Mouse (Mus musculus) adrenal gland, postnatal 4 days (tissue): ENCODE data around the gene Ngef. TPM values are rescaled to one million over a fixed set of nuclear protein-coding genes. Genes with fewer than 3 reads are reported as not detected.
"Not testable (repeated sequence)": the region's sequence is repeated elsewhere in the genome, so short reads cannot be mapped to it uniquely, and the experiment has no call there.

Experiments used
- DNase-seq, 2 experiments: peaks; one replicate each; pipeline ENCODE4 v3.0.0; 2021 to 2022; ENCODE audit warnings: low spot score in 2 of 2, mixed read lengths in 2 of 2
- total RNA-seq, 2 experiments: library from RNA; stranded (reverse); gene quantifications; 2 replicates each; pipeline ENCODE4 v1.2.3; 2021

Ngef gene
- total RNA-seq, 2 experiments from 2014 or later, result 2.0 to 2.2 TPM

- no peak for DNase-seq
These were observed 91.1 kb downstream of the Ngef start for GRCm38 (mm10) chr1:87482546-87482945.

GRCm38 (mm10) chr1:87475076-87475895, 98.4 kb downstream of the Ngef start:
- no peak for DNase-seq

- DNase-seq, result no peak
These were observed 101.1 kb downstream of the Ngef start for GRCm38 (mm10) chr1:87472576-87472975.

GRCm38 (mm10) chr1:87471914-87472313, 101.8 kb downstream of the Ngef start:
- no peak for DNase-seq

- DNase-seq, result not testable (repeated sequence)
These were observed 103.7 kb downstream of the Ngef start, which contains the start of gene Snorc for GRCm38 (mm10) chr1:87469971-87470370. Gene Snorc, plus strand, starts transcription at chr1:87470271.

GRCm38 (mm10) chr1:87468321-87468720, 105.3 kb downstream of the Ngef start:
- DNase-seq, result no peak

- DNase-seq, result no peak
These were observed 106.2 kb downstream of the Ngef start for GRCm38 (mm10) chr1:87467469-87467868.

- DNase-seq, result not testable (repeated sequence)
These were observed 113.8 kb downstream of the Ngef start for GRCm38 (mm10) chr1:87459856-87460255.

- DNase-seq, result no peak
These were observed 115.6 kb downstream of the Ngef start for GRCm38 (mm10) chr1:87458045-87458444.

- DNase-seq, result no peak
These were observed 117.2 kb downstream of the Ngef start for GRCm38 (mm10) chr1:87456425-87456824.

GRCm38 (mm10) chr1:87449432-87449831, 124.2 kb downstream of the Ngef start:
- DNase-seq, result no peak

- no peak for DNase-seq
These were observed 126.2 kb downstream of the Ngef start for GRCm38 (mm10) chr1:87447183-87448104.

GRCm38 (mm10) chr1:87436583-87436982, 137.1 kb downstream of the Ngef start:
- no peak for DNase-seq

GRCm38 (mm10) chr1:87435125-87435524, 138.5 kb downstream of the Ngef start:
- no peak for DNase-seq

Other genes with a start within 250 kb of the Ngef start
- 10 to 100 TPM; 73.9 to 84.0 TPM for gene Gigyf2, start 246.9 kb downstream of the Ngef start, total RNA-seq
- gene Kcnj13, start 179.1 kb downstream of the Ngef start, total RNA-seq, result not detected
- not detected for gene Snorc, start 103.6 kb downstream of the Ngef start, total RNA-seq
- under 1 TPM; 0.22 to 0.23 TPM for gene Neu2, start 64.0 kb downstream of the Ngef start, total RNA-seq
- gene Inpp5d, start 46.4 kb upstream of the Ngef start, total RNA-seq, result 10 to 100 TPM; 21.5 to 22.3 TPM
- 10 to 100 TPM; 41.8 to 44.7 TPM for gene Atg16l1, start 182.0 kb upstream of the Ngef start, total RNA-seq
- gene Sag, start 229.8 kb upstream of the Ngef start, total RNA-seq, result 1 to 10 TPM; 1.7 to 2.0 TPM